Mouse (Mus musculus) urinary bladder, postnatal 10 days (tissue): ENCODE measurements around the gene Ube2e2.

Experiments used
- DNase-seq: peaks from one replicate; pipeline ENCODE4 v3.0.0; 2022; ENCODE audit warnings: low spot score

Ube2e2 gene

DNA sequence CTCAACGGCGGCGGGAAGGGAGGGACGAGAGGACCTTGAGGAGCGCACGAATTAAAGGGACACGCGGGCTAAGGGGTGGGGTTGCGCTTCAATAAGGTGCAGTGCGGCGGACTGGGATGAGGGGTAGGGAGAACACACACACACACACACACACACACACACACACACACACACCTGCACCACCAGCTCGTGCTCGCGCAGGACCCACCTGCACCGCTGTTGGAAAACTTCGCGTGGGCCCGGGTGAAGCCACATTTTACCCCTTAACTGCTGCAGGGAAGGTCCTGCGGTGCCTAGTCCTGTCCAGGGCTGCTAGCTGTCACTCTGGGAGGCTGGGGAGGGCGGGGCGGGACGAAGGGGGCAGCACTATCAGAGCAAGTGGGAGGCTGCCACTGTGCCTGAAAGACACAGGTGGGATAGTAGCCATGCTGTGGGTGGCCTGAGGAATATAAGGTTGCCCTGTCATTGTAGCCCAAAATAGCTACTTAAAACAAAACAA, at the start of gene Ube2e2:
Gene Ube2e2 (minus strand): TSS at position 321 of the 499 bp plus-strand sequence.
- no peak for DNase-seq

DNA sequence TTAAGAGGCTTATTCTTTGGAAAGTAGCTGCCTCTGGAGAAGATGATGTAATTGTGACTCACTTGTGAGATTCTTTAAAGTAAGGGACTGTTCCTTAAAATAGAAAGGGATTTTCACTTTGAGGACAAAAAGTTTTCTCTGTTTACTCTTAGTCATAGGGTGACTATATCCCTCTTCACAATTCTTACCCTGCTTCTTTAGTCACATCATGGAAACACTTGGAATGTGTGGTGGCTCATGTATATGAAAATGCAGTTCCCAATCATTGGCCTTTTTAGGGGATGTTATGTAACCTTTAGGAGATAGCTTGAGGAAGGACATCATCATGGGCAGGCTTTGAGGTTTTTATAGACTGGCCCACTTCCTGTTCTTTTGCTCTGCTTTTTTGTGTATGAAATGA, 46.0 kb upstream of the Ube2e2 start:
- no peak for DNase-seq

GRCm38 (mm10) chr14:18903553-18903952, 9.5 kb upstream of the Ube2e2 start:
- no peak for DNase-seq

DNA sequence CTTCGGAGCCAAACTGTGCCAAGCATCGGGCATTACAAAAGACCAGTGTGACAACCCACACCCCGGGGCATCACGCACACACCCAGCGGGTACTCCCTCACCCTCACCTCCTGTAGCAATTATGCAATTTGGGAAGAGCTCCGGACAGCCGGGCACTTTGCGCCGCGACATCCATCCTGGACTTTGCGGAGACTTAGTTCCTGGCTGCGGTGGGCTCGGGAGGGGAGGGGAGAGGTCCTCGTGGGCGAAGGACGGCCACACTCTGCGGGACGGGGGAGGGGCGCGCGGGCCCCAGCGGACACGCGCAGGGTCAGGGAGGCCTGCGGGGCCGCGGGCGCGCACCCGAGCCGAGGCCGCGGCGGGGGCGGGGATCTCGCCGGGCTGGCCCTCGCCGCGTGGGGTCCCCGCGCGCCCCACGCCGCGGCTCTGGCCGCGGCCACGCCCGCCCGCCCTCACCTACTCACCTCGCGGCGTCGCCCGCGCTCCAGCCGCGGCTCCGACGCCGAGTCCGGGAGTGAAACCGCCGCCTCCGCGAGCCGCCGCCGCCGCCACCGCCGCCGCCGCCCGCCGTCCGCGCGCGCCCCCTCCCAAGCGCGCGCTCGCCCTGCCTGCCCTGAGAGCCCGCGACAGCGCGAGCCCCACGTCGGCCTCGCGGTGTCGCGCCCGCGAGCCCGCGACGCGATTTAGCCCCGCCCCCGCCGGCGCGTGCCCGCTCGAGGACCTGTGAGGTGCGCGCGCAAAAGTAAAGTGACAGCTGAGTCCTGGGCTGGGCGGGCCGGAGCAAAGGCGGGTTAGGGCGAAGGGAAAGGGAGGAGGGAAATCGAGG, 733 bp downstream of the Ube2e2 start:
- peak; percentile 66 for DNase-seq

GRCm38 (mm10) chr14:18889571-18889970, 4.5 kb downstream of the Ube2e2 start:
- no peak for DNase-seq

GRCm38 (mm10) chr14:18882493-18882892, 11.6 kb downstream of the Ube2e2 start:
- DNase-seq = no peak

GRCm38 (mm10) chr14:18870716-18871115, 23.4 kb downstream of the Ube2e2 start:
- no peak for DNase-seq

DNA sequence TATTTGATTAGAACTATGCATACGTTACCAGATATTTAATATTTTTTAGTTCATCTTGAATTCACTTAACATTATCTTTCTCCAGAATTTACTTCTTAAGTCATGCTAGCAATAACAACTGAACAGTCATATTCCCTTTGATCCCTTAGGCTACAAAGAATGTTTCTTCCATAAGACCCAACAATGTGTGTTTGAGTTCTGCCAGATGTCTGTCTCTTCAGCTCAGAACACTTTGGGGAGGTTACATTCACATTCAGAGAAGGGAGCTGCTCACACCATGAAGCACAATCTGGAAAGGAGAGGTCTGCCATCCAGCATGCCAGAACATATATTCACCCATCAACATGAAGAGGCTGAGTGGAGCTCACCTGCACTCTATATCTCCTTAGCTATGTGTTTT, 65.4 kb downstream of the Ube2e2 start:
- DNase-seq = no peak

DNA sequence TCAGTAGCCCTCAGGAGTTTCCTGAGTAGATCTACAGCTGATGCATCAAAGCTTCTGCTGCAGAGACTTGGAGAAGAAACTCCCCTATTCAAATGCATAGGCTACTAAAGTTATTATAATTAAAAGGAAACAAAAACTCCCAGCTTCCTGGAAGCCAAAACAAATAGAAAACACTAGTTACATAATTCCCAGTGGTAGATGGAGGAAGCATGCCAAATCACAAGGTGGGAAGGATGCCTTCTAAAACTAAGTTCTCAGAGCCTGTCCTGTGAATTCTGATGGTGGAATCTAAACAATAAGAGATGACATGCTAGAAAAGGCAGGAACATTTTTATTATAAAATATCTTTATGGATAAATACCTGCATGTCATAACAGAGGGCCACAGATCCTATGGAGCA, 67.3 kb downstream of the Ube2e2 start:
- no peak for DNase-seq

- no peak for DNase-seq
Observed at GRCm38 (mm10) chr14:18820713-18821112, 73.4 kb downstream of the Ube2e2 start.

DNA sequence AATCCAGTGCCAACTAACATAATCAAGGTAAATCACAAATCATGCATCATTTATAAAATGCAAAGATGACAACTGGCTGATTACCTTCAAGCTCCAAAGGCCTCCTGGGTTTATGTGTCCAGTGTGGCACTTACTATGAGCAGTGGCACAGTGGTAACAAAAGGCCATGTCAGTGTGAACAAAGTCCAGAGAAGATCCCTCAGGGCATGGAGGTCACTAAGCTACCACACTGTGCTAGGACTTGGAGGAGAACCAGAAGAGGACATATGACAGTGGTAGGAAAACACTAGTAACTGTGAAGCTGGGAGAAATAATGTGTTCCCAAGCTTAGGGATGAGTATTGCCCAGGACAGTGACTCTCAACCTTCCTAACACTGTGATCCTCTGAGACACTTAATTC, 97.2 kb downstream of the Ube2e2 start:
- no peak for DNase-seq

- no peak for DNase-seq
Observed at GRCm38 (mm10) chr14:18795787-18796186, 98.3 kb downstream of the Ube2e2 start.

GRCm38 (mm10) chr14:18778993-18779675, 114.9 kb downstream of the Ube2e2 start:
- DNase-seq = no peak

- no peak for DNase-seq
Observed at GRCm38 (mm10) chr14:18778241-18778640, 115.8 kb downstream of the Ube2e2 start.

GRCm38 (mm10) chr14:18776132-18776531, 117.9 kb downstream of the Ube2e2 start:
- DNase-seq = no peak

DNA sequence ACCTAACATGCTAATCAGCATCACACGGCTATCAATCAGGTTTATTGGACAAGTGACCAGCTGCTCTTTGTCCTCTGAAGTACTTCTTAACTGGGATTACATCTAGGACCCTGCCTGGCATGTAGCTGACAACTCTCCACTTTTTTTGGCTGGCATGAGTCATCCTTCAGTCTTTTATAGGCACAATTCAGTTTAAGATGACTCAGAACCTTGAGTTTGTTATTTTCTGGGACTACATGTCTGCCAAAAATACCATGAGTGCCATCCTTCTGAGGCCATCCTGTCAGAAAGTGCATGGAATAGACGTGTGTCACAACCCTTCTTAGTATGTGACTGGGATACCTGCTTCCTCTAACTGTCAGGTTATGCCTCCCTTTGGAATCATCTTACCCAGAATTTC, 120.3 kb downstream of the Ube2e2 start:
- DNase-seq = no peak

DNA sequence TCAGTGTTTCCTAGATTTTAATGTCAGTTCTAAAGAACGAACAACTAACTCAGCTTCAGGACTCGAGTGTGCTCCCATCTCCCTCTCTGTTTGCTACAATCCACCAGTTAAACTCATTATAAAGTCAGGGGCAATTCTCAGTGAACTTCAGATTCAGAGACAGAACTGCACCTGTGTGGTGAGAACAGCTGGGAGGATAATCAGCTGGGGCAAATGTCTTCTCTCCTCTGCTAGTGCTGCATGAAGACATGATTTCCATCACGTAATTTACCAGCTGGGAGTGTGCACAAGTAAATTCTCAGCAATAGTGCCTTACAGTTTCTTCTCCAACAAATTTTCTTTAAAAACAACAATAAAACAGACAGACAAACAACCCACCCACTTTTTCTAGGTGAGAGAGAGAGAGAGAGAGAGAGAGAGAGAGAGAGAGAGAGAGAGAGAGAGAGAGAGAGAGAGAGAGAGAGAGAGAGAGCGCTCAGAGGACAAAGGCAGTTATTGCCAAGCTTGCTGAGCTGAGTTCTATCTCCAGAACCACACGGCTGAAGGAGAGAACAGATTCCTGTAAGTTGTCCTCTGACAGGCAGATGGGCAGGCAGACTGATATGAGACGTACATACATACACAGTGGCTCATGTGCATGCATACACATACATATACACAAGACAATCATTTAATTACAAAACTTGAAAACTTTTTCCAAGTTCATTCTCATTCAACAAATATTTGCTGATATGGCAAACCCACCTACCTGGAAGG, 134.3 kb downstream of the Ube2e2 start:
- DNase-seq = no peak

GRCm38 (mm10) chr14:18758595-18759532, 135.2 kb downstream of the Ube2e2 start:
- no peak for DNase-seq

DNA sequence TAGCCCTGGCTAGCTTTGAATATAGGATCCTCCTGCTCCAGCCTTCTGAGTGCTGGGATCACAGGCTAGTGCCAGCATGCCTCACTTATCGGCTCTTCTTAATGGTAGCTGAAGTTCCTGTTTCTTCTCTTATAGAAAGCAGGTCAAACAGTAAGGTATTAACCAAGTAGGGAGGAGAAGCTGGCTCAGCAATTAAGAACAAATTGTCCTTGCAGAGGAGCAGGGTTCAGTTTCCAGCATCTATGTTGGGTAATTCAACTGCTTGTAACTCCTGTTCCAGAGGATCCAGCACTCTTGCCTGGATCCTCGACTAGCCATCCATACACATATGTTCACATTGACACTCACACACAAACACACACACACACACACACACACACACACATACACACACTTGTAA, 136.1 kb downstream of the Ube2e2 start:
- no peak for DNase-seq

DNA sequence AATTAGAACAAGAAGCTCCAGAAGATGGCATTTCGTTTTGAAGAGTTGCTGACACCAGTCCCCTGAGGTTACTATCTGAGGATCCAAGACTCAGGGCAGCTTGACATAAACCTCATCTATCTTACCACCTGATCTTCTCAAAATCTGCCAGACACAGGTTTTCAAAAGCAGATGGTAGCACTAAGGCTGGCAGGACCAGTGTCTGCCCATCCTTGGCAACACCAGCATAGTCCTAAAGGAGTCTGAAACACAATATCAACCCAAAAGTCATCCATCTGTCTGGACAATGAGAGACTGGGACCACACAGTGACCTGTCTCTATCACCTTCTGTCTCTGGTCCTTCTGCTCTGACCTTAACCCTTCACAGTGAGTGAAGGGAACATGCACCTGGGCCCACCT, 138.7 kb downstream of the Ube2e2 start:
- no peak for DNase-seq

- DNase-seq = no peak
Observed at GRCm38 (mm10) chr14:18754595-18754994, 139.5 kb downstream of the Ube2e2 start.
